ENCODE assay signal across 20 mouse cellular contexts in the genomic region with DNA sequence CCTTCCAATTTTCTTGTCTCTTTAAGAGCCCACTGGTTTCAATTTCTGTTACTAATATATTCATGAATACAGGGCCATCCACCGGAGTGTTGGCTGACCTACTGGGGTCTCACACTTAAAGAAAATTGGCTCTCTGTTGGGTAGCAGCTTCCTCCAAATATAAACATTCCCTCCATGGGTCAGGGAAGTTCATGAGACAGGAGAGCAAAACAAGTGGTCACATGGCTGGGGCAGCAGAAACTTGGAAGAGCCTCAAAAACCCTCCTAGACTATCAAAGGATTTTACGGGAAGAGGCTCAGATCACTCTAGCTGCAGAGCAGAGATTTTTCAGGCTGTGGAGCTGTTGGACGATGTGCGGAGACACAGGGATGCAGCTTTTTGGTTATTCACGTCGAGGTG. TPM values are rescaled to one million over a fixed set of nuclear protein-coding genes. Genes with fewer than 3 reads are reported as not detected.
A peak's percentile ranks its signal among the peaks of the same experiment; 100 is the strongest.
DNase-seq lines count a peak whose midpoint lies in the region; ATAC-seq and TF ChIP-seq lines count a peak whose summit lies in the region.
"Had no signal": no experiment of that assay in that cellular context is flagged by ENCODE, and none has a peak within 500 bp of the region (broad histone marks: within the 10 kb centered on the region; RNA-seq: fewer than 3 reads in every experiment).

No protein-coding gene starts in this region.

- H3K36me3 ChIP-seq in liver, adult 2 months (ENCODE audit: control insufficient read depth, insufficient read depth, low read length): no peaks in the 10 kb centered on the region
- H3K36me3 ChIP-seq in liver, embryonic 12.5 days: no peaks in the 10 kb centered on the region
- H3K36me3 ChIP-seq in lung, embryonic 16.5 days (ENCODE audit: control insufficient read depth, insufficient read depth, low read length): no peaks in the 10 kb centered on the region
- H3K36me3 ChIP-seq in stomach, postnatal 0 days (ENCODE audit: control insufficient read depth, insufficient read depth, low read length): no peaks in the 10 kb centered on the region
- H3K36me3 ChIP-seq: embryonic facial prominence, embryonic 15.5 days; liver, embryonic 13.5 days had no signal

- H3K79me2 ChIP-seq in liver, adult 2 months (ENCODE audit: control insufficient read depth, insufficient read depth, low read length): no peaks in the 10 kb centered on the region

- H3K27me3 ChIP-seq in liver, adult 2 months (ENCODE audit: control insufficient read depth, insufficient read depth, low read length): no peaks in the 10 kb centered on the region
- H3K27me3 ChIP-seq in liver, embryonic 12.5 days (replicated peaks): no peaks in the 10 kb centered on the region
- no peaks in the 10 kb centered on the region for H3K27me3 ChIP-seq in lung, embryonic 16.5 days (ENCODE audit: control insufficient read depth, insufficient read depth, low read depth, low read length)
- H3K27me3 ChIP-seq in stomach, postnatal 0 days (ENCODE audit: control insufficient read depth, insufficient read depth, low read length): no peaks in the 10 kb centered on the region
- H3K27me3 ChIP-seq: embryonic facial prominence, embryonic 15.5 days; forebrain, embryonic 13.5 days; liver, embryonic 13.5 days had no signal

- no peaks in the 10 kb centered on the region for H3K4me1 ChIP-seq in liver, adult 2 months (ENCODE audit: control insufficient read depth, insufficient read depth, low read length)
- H3K4me1 ChIP-seq in liver, embryonic 12.5 days: no peaks in the 10 kb centered on the region
- peaks cover 14% of the 10 kb centered on the region; the same call in 1 of the 2 replicates for H3K4me1 ChIP-seq in lung, embryonic 16.5 days (replicated peaks; ENCODE audit: control insufficient read depth, insufficient read depth, low read length)
- no peaks in the 10 kb centered on the region for H3K4me1 ChIP-seq in stomach, postnatal 0 days (replicated peaks; ENCODE audit: control insufficient read depth, insufficient read depth)
- H3K4me1 ChIP-seq: embryonic facial prominence, embryonic 15.5 days; forebrain, embryonic 13.5 days; liver, embryonic 13.5 days had no signal

- peak; percentile 19 to 34 for DNase-seq in heart, postnatal 10 days
- no peak for DNase-seq in heart, postnatal 25 days (ENCODE audit: low spot score)
- DNase-seq in liver, adult 2 months (ENCODE audit: extremely low read depth, low read depth, low spot score): peak; percentile 37
- no peak for DNase-seq in stomach, postnatal 0 days (ENCODE audit: low spot score)
- no peak for DNase-seq in cerebellum, postnatal 10 days
- DNase-seq: adrenal gland, postnatal 25 days; cerebellum, postnatal 36 days; gastrocnemius, postnatal 14 days; liver, embryonic 13.5 days; right cerebral cortex, postnatal 14 days had no signal

- no peak for TF ChIP-seq CTCF in liver, adult 2 months (IDR thresholded peaks at IDR 0.05; ENCODE audit: low read depth, low read length)
- no peak for TF ChIP-seq CTCF in stomach, postnatal 0 days (IDR thresholded peaks at IDR 0.05; ENCODE audit: low read depth)

- no peak for TF ChIP-seq POLR2A in liver, adult 2 months (IDR thresholded peaks at IDR 0.05; ENCODE audit: extremely low read depth, insufficient read depth, low read length)

- no peak overlapping the region for H3K4me2 ChIP-seq in liver, embryonic 12.5 days
- H3K4me2 ChIP-seq in lung, embryonic 16.5 days (ENCODE audit: low read depth, low read length): no peak overlapping the region
- no peak overlapping the region for H3K4me2 ChIP-seq in stomach, postnatal 0 days (replicated peaks; ENCODE audit: low read depth)
- H3K4me2 ChIP-seq: embryonic facial prominence, embryonic 15.5 days; forebrain, embryonic 13.5 days; liver, embryonic 13.5 days had no signal

- no peak overlapping the region for H3K9ac ChIP-seq in liver, adult 2 months (ENCODE audit: low read depth, low read length)
- no peak overlapping the region for H3K9ac ChIP-seq in liver, embryonic 12.5 days
- no peak overlapping the region for H3K9ac ChIP-seq in lung, embryonic 16.5 days (ENCODE audit: low read length)
- no peak overlapping the region for H3K9ac ChIP-seq in stomach, postnatal 0 days (ENCODE audit: low read length)
- H3K9ac ChIP-seq: embryonic facial prominence, embryonic 15.5 days; forebrain, embryonic 13.5 days; liver, embryonic 13.5 days had no signal

- H3K4me3 ChIP-seq in liver, adult 2 months (ENCODE audit: insufficient read depth, low read depth, low read length): no peak overlapping the region
- no peak overlapping the region for H3K4me3 ChIP-seq in liver, embryonic 12.5 days
- H3K4me3 ChIP-seq in lung, embryonic 16.5 days (ENCODE audit: low read length): no peak overlapping the region
- H3K4me3 ChIP-seq in stomach, postnatal 0 days (ENCODE audit: low read depth, low read length): no peak overlapping the region
- H3K4me3 ChIP-seq: embryonic facial prominence, embryonic 15.5 days; forebrain, embryonic 13.5 days; liver, embryonic 13.5 days; myocyte had no signal

- TF ChIP-seq EP300 in stomach, postnatal 0 days (optimal IDR thresholded peaks at IDR 0.05): no peak

- WGBS in liver, adult 2 months: 73% methylated on average over 6 of the region's 6 CpGs
- 67% methylated on average over 6 of the region's 6 CpGs for WGBS in liver, embryonic 12.5 days (ENCODE audit: insufficient replicate concordance)
- 29% methylated on average over 6 of the region's 6 CpGs for WGBS in lung, embryonic 16.5 days
- 47% methylated on average over 6 of the region's 6 CpGs for WGBS in stomach, postnatal 0 days

- no peaks in the 10 kb centered on the region for H3K9me3 ChIP-seq in liver, embryonic 12.5 days (replicated peaks)
- H3K9me3 ChIP-seq in lung, embryonic 16.5 days (ENCODE audit: control insufficient read depth, low read length): no peaks in the 10 kb centered on the region
- no peaks in the 10 kb centered on the region for H3K9me3 ChIP-seq in stomach, postnatal 0 days (ENCODE audit: control insufficient read depth, low read length)
- H3K9me3 ChIP-seq: embryonic facial prominence, embryonic 15.5 days; forebrain, embryonic 13.5 days; liver, embryonic 13.5 days had no signal

- no peak for ATAC-seq in liver, embryonic 12.5 days
- peak; percentile 72 for ATAC-seq in lung, embryonic 16.5 days (ENCODE audit: low read depth)
- ATAC-seq in stomach, postnatal 0 days (ENCODE audit: low FRiP score, low TSS enrichment): 0 out of 2 replicates have a peak, but pooled peaks have one; percentile 15
- ATAC-seq: CD4-positive, CD25-positive, alpha-beta regulatory T cell, adult 4 months; forebrain, embryonic 13.5 days; inflammation-experienced regulatory T-cells, adult 6 months had no signal

- H3K27ac ChIP-seq in liver, adult 2 months (replicated peaks; ENCODE audit: insufficient read depth, low read depth, low read length): no peak overlapping the region
- no peak overlapping the region for H3K27ac ChIP-seq in liver, embryonic 12.5 days
- H3K27ac ChIP-seq in lung, embryonic 16.5 days (ENCODE audit: low read length): peak overlapping the region; percentile 61
- H3K27ac ChIP-seq in stomach, postnatal 0 days (replicated peaks): no peak overlapping the region
- H3K27ac ChIP-seq: embryonic facial prominence, embryonic 15.5 days; forebrain, embryonic 13.5 days; liver, embryonic 13.5 days had no signal

- intact Hi-C loops in heart, postnatal 10 days (cut with DNase I): no loop called here
- intact Hi-C loops in heart, postnatal 25 days (cut with DNase I): no loop called here

RNA-seq across cellular contexts. Expression of a gene that starts 19.1 kb away (rescaled TPM):
- total RNA-seq in heart, postnatal 10 days (2021): 1 to 10 TPM; 2.5 to 3.0 TPM
- total RNA-seq in heart, postnatal 25 days (2021): 1 to 10 TPM; 3.3 to 3.6 TPM
- 2.4 and 2.8 TPM in 2 replicates for total RNA-seq in liver, adult 2 months (2014; rRNA removed)
- 0.80 and 1.7 TPM in 2 replicates for polyA plus RNA-seq in liver, adult 2 months (2012; rRNA removed)
- polyA plus RNA-seq in liver, embryonic 12.5 days (2016; fragmentation: Nextera tagmentation; extraction: Ambion mirVana): 0.37 and 0.52 TPM in 2 replicates
- 5.7 and 7.6 TPM in 2 replicates for polyA plus RNA-seq in lung, embryonic 16.5 days (2015; fragmentation: Nextera tagmentation; extraction: Ambion mirVana)
- 2.5 and 2.9 TPM in 2 replicates for polyA plus RNA-seq in stomach, postnatal 0 days (2015; fragmentation: Nextera tagmentation; extraction: Ambion mirVana)
- total RNA-seq: megakaryocyte-erythroid progenitor cell, adult 5-6 weeks had no signal
- polyA plus RNA-seq: CD4-positive, CD25-positive, alpha-beta regulatory T cell, adult 4 months; inflammation-experienced regulatory T-cells, adult 6 months had no signal

RNA-seq across cellular contexts. Expression of a gene that starts 21.3 kb away (rescaled TPM):
- under 1 TPM; 0.91 to 0.92 TPM for total RNA-seq in heart, postnatal 10 days (2021)
- 1 to 10 TPM; 3.0 to 3.8 TPM for total RNA-seq in heart, postnatal 25 days (2021)
- not detected in 2 replicates for total RNA-seq in liver, adult 2 months (2014; rRNA removed)
- not detected in 2 replicates for polyA plus RNA-seq in liver, adult 2 months (2012; rRNA removed)
- 0.35 and 0.87 TPM in 2 replicates for polyA plus RNA-seq in liver, embryonic 12.5 days (2016; fragmentation: Nextera tagmentation; extraction: Ambion mirVana)
- 1.6 and 1.9 TPM in 2 replicates for polyA plus RNA-seq in lung, embryonic 16.5 days (2015; fragmentation: Nextera tagmentation; extraction: Ambion mirVana)
- polyA plus RNA-seq in stomach, postnatal 0 days (2015; fragmentation: Nextera tagmentation; extraction: Ambion mirVana): 1.5 and 1.6 TPM in 2 replicates
- total RNA-seq: adrenal gland, postnatal 25 days; left cerebral cortex, postnatal 36 days; megakaryocyte-erythroid progenitor cell, adult 5-6 weeks had no signal
- polyA plus RNA-seq: CD4-positive, CD25-positive, alpha-beta regulatory T cell, adult 4 months; forebrain, embryonic 13.5 days; heart, postnatal 0 days; inflammation-experienced regulatory T-cells, adult 6 months had no signal

Comparison
In these comparisons a context has a peak if more than half of its experiments do, and no peak if none do; other contexts are left out.
1. DNase-seq: peak in heart, postnatal 10 days (2 of 2) and liver, adult 2 months (single experiment); none in heart, postnatal 25 days (single experiment), stomach, postnatal 0 days (single experiment) and cerebellum, postnatal 10 days (0 of 2).